Mouse (Mus musculus) spleen, postnatal 10 days (tissue): ENCODE results near the gene Col25a1.
A peak's percentile ranks its signal among the peaks of the same experiment; 100 is the strongest.

Experiments used
- DNase-seq, 2 experiments: peaks; one replicate each; pipeline ENCODE4 v3.0.0; 2021 to 2022; ENCODE audit warnings: low spot score in 2 of 2

Col25a1 gene

GRCm38 (mm10) chr3:130131201-130131600 lies at the start of gene Col25a1:
Col25a1 (plus strand) TSS chr3:130131501.
- no peak for DNase-seq

GRCm38 (mm10) chr3:130083312-130083711 lies 48.0 kb upstream of the Col25a1 start:
- no peak for DNase-seq

- DNase-seq, result no peak
Observed at GRCm38 (mm10) chr3:130086372-130087080, 44.8 kb upstream of the Col25a1 start.

GRCm38 (mm10) chr3:130087466-130087865 lies 43.8 kb upstream of the Col25a1 start:
- DNase-seq, result no peak

GRCm38 (mm10) chr3:130088654-130089053 lies 42.6 kb upstream of the Col25a1 start:
- DNase-seq, result no peak

- no peak for DNase-seq
Observed at GRCm38 (mm10) chr3:130090460-130090859, 40.8 kb upstream of the Col25a1 start.

GRCm38 (mm10) chr3:130094125-130094704 lies 37.1 kb upstream of the Col25a1 start:
- no peak for DNase-seq

GRCm38 (mm10) chr3:130095160-130095781 lies 36.0 kb upstream of the Col25a1 start:
- peak in 1 of 2 experiments; percentile 24 for DNase-seq

GRCm38 (mm10) chr3:130103486-130103885 lies 27.8 kb upstream of the Col25a1 start:
- peak in 1 of 2 experiments; percentile 58 for DNase-seq

- DNase-seq, result no peak
Observed at GRCm38 (mm10) chr3:130104471-130104870, 26.8 kb upstream of the Col25a1 start.

GRCm38 (mm10) chr3:130116886-130117285 lies 14.4 kb upstream of the Col25a1 start:
- DNase-seq, result no peak

GRCm38 (mm10) chr3:130127840-130128239 lies 3.5 kb upstream of the Col25a1 start:
- no peak for DNase-seq

GRCm38 (mm10) chr3:130128564-130128963 lies 2.7 kb upstream of the Col25a1 start:
- no peak for DNase-seq

- DNase-seq, result no peak
Observed at GRCm38 (mm10) chr3:130129635-130130206, 1.6 kb upstream of the Col25a1 start.

GRCm38 (mm10) chr3:130137204-130137603 lies 5.9 kb downstream of the Col25a1 start:
- no peak for DNase-seq

GRCm38 (mm10) chr3:130137640-130138039 lies 6.3 kb downstream of the Col25a1 start:
- no peak for DNase-seq

- no peak for DNase-seq
Observed at GRCm38 (mm10) chr3:130145874-130146273, 14.6 kb downstream of the Col25a1 start.

GRCm38 (mm10) chr3:130147827-130148226 lies 16.5 kb downstream of the Col25a1 start:
- DNase-seq, result no peak

GRCm38 (mm10) chr3:130149180-130149579 lies 17.9 kb downstream of the Col25a1 start:
- no peak for DNase-seq

- no peak for DNase-seq
Observed at GRCm38 (mm10) chr3:130153117-130153516, 21.8 kb downstream of the Col25a1 start.

- DNase-seq, result no peak
Observed at GRCm38 (mm10) chr3:130157551-130157950, 26.2 kb downstream of the Col25a1 start.

- no peak for DNase-seq
Observed at GRCm38 (mm10) chr3:130159906-130160305, 28.6 kb downstream of the Col25a1 start.

- DNase-seq, result no peak
Observed at GRCm38 (mm10) chr3:130160902-130161301, 29.6 kb downstream of the Col25a1 start.
